Mouse (Mus musculus): ENCODE results near the gene Pcolce2. TPM values are rescaled to one million over a fixed set of nuclear protein-coding genes. Genes with fewer than 3 reads are reported as not detected.

Pcolce2 gene
- 2.1 and 2.5 TPM in 2 replicates for polyA plus RNA-seq (2016; fragmentation: Nextera tagmentation; extraction: Ambion mirVana)

DNA sequence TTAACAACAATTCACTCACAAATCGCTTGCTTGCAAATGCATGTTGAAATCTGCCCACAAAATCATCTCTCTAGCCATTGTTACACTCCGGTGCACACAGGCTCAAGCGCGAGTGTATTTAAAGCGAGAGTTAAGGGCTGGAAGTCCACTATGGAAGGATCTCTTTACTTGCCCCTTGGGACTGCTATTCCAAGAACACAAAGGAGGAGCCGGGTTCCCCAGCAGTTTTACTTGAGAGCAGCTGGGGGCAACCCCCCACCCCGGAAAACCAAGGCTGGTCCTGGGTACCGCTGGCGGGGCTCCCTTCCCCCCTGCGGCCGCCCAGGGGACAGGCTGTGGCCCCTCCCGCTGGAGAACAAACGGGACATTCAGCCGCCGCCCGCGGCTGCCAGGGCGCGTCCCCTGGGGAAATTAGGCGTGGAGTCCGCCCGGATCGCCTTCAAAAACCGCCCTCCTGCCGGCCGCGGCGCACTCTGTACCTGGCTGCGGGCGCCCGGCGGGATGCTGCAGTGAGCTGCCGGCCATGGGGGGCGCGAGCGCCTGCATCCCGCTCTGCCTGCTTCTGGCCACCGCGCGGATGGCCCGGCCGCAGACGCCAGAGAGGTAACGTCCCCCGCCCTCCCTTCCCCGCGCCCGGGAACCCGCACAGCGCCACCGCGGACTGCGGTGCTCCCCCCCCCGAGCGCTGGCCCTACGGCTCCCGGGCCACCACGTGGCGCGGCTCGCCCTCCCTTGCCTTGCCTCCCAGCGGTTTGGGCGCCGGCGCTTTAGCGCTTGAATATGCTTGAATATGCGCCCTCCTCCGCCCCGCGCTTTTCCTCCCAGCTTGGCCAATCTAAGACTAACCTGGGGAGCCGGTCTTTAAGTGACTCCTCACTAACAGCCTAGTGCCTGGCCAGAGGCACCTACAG lies at the start of gene Pcolce2:
TSS of gene Pcolce2 (plus strand) at position 331 of the 911 bp plus-strand sequence.
- Histone ChIP-seq H3K27ac (replicated peaks) (peak within 1 kb of the TSS; percentile 56), H3K4me2 (replicated peaks) (peak within 1 kb of the TSS; percentile 93), H3K9me3 (no peaks in the 10 kb centered on the region), H3K4me1 (no peaks in the 10 kb centered on the region), H3K27me3 (peaks cover 33% of the 10 kb centered on the region), H3K9ac (replicated peaks) (peak within 1 kb of the TSS; percentile 83), H3K4me3 (peak within 1 kb of the TSS; percentile 75), H3K36me3 (no peaks in the 10 kb centered on the region)
- ATAC-seq (ENCODE audit: low FRiP score, low read depth), result peak; percentile 93
- 1% methylated on average over 54 of the region's 71 CpGs for WGBS

DNA sequence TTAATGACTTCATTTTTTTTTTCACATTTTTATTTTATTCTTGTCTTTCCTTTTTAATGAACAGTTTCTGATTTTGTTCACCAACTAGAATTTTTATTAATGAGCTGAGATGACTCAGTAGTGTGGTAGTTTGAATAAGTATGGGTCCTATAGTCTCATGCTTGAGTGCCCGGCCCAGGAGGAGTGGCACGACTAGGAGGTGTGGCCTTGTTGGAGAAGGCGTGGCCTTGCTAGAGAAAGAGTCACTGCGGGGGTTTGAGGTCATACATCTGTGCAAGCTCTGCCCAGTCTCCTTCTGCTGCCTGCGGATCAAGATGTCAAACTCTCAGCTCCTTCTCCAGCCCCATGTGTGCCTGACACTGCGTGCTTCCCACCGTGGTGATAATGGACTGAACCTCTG lies 49.3 kb upstream of the Pcolce2 start:
- WGBS, result 85% methylated on average over 7 of the region's 7 CpGs
- no peak; the same call in 1 of the 2 replicates for ATAC-seq (ENCODE audit: low FRiP score, low read depth)
- Histone ChIP-seq H3K4me1 (no peaks in the 10 kb centered on the region), H3K27me3 (peaks cover 3% of the 10 kb centered on the region; the same call in 1 of the 2 replicates), H3K27ac (replicated peaks) (no peak overlapping the region), H3K9me3 (no peaks in the 10 kb centered on the region; the same call in 1 of the 2 replicates), H3K36me3 (no peaks in the 10 kb centered on the region), H3K9ac (replicated peaks) (no peak overlapping the region), H3K4me2 (replicated peaks) (no peak overlapping the region), H3K4me3 (no peak overlapping the region)

DNA sequence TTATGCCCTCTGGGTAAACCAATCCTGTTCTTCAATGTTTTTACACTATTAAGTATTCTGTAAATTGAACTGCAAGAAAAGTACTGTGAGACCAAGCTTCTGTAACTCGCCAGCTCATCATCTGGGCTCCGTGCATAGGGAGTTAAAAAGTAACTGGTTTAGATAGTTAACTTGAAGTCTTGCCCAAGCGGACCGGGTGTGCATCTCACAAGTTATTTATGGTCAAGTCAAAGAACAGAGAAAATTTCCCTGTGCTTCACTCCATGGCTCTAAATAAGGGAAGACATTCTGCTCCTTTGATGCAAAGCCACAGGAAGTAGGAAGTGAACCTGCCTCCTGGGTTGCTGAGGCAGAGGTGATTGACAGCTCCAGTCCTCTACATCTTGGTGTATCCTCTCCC lies 43.1 kb upstream of the Pcolce2 start:
- no peak for ATAC-seq (ENCODE audit: low FRiP score, low read depth)
- Histone ChIP-seq H3K9me3 (no peaks in the 10 kb centered on the region), H3K4me3 (no peak overlapping the region), H3K4me1 (no peaks in the 10 kb centered on the region), H3K27me3 (peaks cover 4% of the 10 kb centered on the region; the same call in 1 of the 2 replicates), H3K27ac (replicated peaks) (no peak overlapping the region), H3K4me2 (replicated peaks) (no peak overlapping the region), H3K36me3 (no peaks in the 10 kb centered on the region), H3K9ac (replicated peaks) (no peak overlapping the region)
- WGBS, result 89% methylated on average over 4 of the region's 4 CpGs

DNA sequence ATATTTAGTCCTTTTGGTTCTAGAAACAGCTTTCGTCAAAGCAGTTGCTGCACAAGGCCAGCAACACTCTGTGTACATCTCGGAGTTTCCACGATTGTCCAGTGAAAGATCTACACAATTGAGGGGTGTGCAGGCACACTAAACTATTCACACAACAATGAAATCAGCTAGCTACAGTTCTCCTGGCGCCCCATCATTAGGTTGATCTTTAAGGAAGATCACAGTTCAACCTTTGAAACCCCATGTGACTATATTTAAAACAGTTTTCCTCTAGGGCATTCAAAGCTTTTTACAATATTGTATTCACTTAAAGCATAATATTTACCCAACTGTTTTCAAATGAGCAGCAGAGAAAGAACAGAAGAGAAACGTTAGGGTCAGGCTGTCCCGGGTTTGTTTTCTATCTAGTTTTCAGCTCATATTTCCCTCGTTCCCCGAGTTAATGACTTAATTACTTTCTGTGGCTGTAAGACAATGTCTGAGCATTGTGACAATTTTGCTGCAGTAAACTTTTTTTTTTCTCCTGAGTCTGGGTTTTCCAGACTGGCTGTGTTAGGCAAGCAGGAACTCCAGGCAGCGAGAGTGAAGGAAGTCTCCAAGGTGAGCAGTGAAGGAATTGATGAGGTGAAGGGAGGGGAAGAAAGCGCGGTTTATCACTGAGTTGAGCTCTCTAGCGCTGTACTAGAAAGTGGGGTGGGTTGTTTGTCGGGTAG lies 39.8 kb upstream of the Pcolce2 start:
- no peak overlapping the region for H3K4me3 ChIP-seq
- ATAC-seq (ENCODE audit: low FRiP score, low read depth), result no peak
- H3K27ac ChIP-seq (replicated peaks), result no peak overlapping the region
- 65% methylated on average over 13 of the region's 13 CpGs for WGBS
- H3K9me3 ChIP-seq, result no peaks in the 10 kb centered on the region
- H3K36me3 ChIP-seq, result no peaks in the 10 kb centered on the region
- H3K4me1 ChIP-seq, result no peaks in the 10 kb centered on the region
- no peak overlapping the region for H3K4me2 ChIP-seq (replicated peaks)
- H3K9ac ChIP-seq (replicated peaks), result no peak overlapping the region
- H3K27me3 ChIP-seq, result peaks cover 4% of the 10 kb centered on the region; the same call in 1 of the 2 replicates

DNA sequence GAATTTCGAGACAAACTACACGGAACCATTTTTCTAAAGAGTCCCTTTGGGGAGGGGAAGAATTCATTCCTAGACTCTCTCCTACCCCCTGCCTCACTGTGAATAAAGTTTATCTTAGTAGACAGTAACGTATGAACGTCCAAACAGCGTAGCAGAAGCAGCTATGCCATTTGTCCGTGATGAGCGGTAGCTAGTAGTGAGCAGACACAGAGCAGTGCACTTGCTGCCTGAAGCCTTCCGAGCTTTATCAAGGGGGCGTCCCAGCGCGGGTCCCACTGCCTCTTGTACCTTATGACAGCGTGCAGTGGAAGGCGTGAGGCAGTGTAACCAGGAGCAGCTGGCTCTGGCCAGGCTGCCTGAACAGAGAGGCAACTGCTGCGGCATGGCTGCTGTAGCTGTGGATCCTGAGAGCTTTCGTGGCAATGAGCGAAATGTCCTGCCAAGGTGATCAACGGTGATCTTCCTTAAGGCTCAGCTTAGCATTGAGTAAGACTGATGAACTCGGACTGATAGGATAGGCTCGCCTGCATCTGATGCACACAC lies 39.2 kb upstream of the Pcolce2 start:
- Histone ChIP-seq H3K4me2 (replicated peaks) (no peak overlapping the region), H3K4me1 (no peaks in the 10 kb centered on the region), H3K36me3 (no peaks in the 10 kb centered on the region), H3K9ac (replicated peaks) (no peak overlapping the region), H3K27me3 (peaks cover 4% of the 10 kb centered on the region; the same call in 1 of the 2 replicates), H3K27ac (replicated peaks) (no peak overlapping the region), H3K9me3 (no peaks in the 10 kb centered on the region), H3K4me3 (no peak overlapping the region)
- WGBS, result 61% methylated on average over 19 of the region's 19 CpGs
- no peak for ATAC-seq (ENCODE audit: low FRiP score, low read depth)

DNA sequence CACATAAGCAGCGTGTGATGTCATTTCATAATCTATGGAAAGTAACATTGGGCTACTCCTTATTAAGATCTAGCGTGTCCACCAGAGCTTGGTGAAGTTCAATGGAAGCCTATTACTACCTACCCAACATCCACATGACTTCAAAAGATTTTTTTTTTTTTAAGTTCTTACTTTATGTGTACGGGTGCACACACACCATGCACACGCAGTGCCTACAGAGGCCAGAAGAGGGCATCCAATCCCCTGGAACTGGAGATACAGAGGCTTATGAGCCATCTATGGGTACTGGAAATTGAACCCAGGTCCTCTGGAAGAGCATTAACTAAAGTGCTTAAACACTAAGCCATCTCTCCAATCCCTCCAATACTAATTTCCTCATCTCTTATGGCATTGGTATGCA lies 38.0 kb upstream of the Pcolce2 start:
- H3K9ac ChIP-seq (replicated peaks), result no peak overlapping the region
- WGBS, result 85% methylated on average over 4 of the region's 4 CpGs
- peaks cover 4% of the 10 kb centered on the region; the same call in 1 of the 2 replicates for H3K27me3 ChIP-seq
- H3K4me2 ChIP-seq (replicated peaks), result no peak overlapping the region
- H3K27ac ChIP-seq (replicated peaks), result no peak overlapping the region
- H3K36me3 ChIP-seq, result no peaks in the 10 kb centered on the region
- ATAC-seq (ENCODE audit: low FRiP score, low read depth), result no peak
- no peaks in the 10 kb centered on the region for H3K4me1 ChIP-seq
- no peak overlapping the region for H3K4me3 ChIP-seq
- H3K9me3 ChIP-seq, result no peaks in the 10 kb centered on the region

DNA sequence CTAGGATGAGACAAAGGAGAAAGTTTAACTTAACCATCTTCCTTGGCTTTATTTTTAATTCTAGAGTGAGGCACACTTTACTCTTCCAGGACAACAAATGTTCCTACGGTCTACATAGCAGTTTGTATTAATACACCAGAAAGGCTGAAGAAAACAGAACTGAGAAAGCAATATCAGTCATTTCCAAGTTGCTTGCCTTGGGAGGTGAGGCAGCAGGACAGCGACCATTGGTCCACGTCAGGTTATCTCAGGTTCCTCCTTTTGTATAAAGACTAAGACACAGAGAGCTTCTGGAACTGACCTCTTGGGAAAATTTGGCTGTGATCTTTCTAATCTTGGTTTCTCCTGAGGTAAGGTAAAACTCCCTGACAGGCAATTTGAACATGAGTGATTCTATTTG lies 34.6 kb upstream of the Pcolce2 start:
- WGBS, result 86% methylated on average over 3 of the region's 3 CpGs
- Histone ChIP-seq H3K36me3 (no peaks in the 10 kb centered on the region), H3K9me3 (no peaks in the 10 kb centered on the region), H3K4me1 (no peaks in the 10 kb centered on the region), H3K9ac (replicated peaks) (no peak overlapping the region), H3K4me3 (no peak overlapping the region), H3K4me2 (replicated peaks) (no peak overlapping the region), H3K27me3 (peaks cover 4% of the 10 kb centered on the region; the same call in 1 of the 2 replicates), H3K27ac (replicated peaks) (no peak overlapping the region)
- ATAC-seq (ENCODE audit: low FRiP score, low read depth), result no peak

DNA sequence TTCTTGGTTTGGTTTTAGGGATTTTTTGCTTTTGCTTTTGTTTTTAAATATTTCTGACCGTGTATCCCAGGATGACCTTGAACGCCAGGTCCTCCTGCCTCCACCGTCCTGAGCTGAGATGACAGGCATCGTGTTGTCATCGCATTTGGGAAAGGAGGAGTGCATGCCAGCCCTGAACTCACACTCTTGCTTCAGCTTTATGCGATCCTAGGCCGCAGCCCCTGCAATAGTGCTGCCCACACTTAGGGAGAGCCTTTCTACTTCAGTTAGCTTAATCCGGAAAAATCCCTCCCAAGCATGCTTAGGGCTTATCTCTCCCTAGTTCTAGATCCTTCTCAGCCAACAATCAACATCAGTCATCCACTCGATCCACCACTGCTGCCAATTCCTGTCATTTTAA lies 34.1 kb upstream of the Pcolce2 start:
- 80% methylated on average over 9 of the region's 9 CpGs for WGBS
- H3K9me3 ChIP-seq, result no peaks in the 10 kb centered on the region

DNA sequence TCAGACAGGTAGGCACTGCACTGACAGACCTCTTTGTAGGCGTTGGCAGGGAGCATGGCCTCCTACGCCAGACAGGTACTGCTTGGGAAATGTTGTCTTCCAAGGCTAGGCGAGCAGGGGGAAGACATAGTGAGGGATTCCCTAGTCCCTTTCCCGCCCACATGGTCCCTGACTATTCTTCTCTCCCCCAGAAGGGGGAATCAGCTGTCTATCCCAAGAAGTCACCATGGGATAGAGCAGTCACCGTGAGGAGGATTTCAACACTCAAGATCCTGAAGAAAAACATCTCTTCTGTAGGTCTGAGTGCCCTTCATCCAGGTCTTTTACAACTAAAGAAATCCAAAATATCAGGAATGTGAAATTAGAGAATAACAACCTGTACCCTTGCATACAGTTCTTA lies 30.2 kb upstream of the Pcolce2 start:
- no peak overlapping the region for H3K27ac ChIP-seq (replicated peaks)
- H3K36me3 ChIP-seq, result no peaks in the 10 kb centered on the region
- H3K27me3 ChIP-seq, result 0 out of 2 replicates have a peak, but pooled peaks cover 1% of the 10 kb centered on the region
- ATAC-seq (ENCODE audit: low FRiP score, low read depth), result no peak
- H3K4me3 ChIP-seq, result no peak overlapping the region
- no peak overlapping the region for H3K9ac ChIP-seq (replicated peaks)
- H3K4me2 ChIP-seq (replicated peaks), result no peak overlapping the region
- 67% methylated on average over 5 of the region's 5 CpGs for WGBS
- no peaks in the 10 kb centered on the region for H3K4me1 ChIP-seq
- no peaks in the 10 kb centered on the region for H3K9me3 ChIP-seq

More for the DNA sequence above, 34.1 kb upstream of the Pcolce2 start:
- Histone ChIP-seq H3K4me1 (no peaks in the 10 kb centered on the region), H3K27ac (replicated peaks) (no peak overlapping the region), H3K4me3 (no peak overlapping the region), H3K9ac (replicated peaks) (no peak overlapping the region), H3K36me3 (no peaks in the 10 kb centered on the region), H3K27me3 (peaks cover 2% of the 10 kb centered on the region; the same call in 1 of the 2 replicates), H3K4me2 (replicated peaks) (no peak overlapping the region)
- no peak for ATAC-seq (ENCODE audit: low FRiP score, low read depth)

DNA sequence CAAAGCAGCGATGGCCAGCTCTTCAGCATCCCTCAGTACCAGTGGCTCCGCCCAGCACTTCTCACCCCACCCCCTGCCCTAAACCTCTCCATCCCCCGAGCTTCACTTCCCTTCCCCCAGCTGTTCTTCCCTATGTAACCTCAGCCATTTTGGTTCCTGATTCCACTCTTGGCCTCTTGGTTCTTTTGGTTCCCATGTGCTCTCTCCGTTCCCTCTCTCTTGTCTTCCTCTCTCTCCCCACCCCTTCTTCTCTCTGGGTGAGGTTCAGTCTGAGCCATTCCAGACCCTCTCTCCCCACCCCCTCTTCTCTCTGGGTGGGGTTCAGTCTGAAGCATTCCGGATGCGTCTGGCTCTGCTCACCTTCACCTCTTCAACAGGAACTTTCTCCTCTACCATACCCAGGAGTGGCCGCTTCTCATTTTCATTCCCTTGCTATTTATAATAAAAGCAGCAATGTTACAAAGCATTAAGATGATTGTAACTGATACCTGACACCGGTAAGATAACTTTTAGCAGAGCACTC lies 25.1 kb upstream of the Pcolce2 start:
- H3K36me3 ChIP-seq, result no peaks in the 10 kb centered on the region
- WGBS, result 88% methylated on average over 8 of the region's 8 CpGs
- H3K4me2 ChIP-seq (replicated peaks), result no peak overlapping the region
- H3K4me1 ChIP-seq, result peaks cover 7% of the 10 kb centered on the region; the same call in 1 of the 2 replicates
- H3K27me3 ChIP-seq, result 0 out of 2 replicates have a peak, but pooled peaks cover 3% of the 10 kb centered on the region
- no peaks in the 10 kb centered on the region for H3K9me3 ChIP-seq
- no peak overlapping the region for H3K9ac ChIP-seq (replicated peaks)
- H3K4me3 ChIP-seq, result no peak overlapping the region
- no peak for ATAC-seq (ENCODE audit: low FRiP score, low read depth)
- H3K27ac ChIP-seq (replicated peaks), result no peak overlapping the region

DNA sequence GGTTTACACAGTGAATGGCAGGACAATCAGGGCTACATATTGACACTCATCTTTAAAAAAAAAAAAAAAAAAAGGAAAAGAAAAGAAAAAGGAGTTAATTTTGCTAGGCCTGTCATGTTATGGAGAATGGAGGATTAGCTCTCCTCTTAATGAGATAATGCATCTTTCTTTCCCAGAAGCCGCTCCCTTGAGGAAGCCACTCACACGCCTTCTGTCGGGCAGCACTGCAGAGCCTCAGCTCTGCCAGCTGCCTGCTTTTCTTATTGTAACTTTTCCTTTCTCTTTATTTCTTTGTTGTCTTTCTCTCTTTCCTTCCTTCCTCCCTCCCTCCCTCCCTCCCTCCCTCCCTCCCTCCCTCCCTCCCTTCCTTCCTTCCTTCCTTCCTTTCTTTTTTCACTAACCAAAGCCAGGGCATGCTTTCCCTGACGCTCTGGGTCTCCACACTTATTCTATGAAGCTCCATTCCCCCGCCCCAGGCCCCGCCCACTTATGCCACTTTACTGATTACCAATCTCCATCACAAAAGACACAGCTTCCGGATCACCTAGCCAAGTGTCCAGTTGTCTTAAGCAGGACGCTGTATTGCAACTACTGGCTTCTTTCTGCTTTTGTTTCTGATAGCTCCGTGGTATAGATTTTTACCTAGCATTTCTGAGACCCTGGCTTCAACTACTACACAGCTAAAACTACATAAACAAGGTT lies 23.8 kb upstream of the Pcolce2 start:
- peak; percentile 71; the same call in 1 of the 2 replicates for ATAC-seq (ENCODE audit: low FRiP score, low read depth)

More for the DNA sequence above, 23.8 kb upstream of the Pcolce2 start:
- H3K4me2 ChIP-seq (replicated peaks), result peak overlapping the region; percentile 46
- 0 out of 2 replicates have a peak, but pooled peaks cover 3% of the 10 kb centered on the region for H3K27me3 ChIP-seq
- H3K4me1 ChIP-seq, result peaks cover 7% of the 10 kb centered on the region; the same call in 1 of the 2 replicates
- no peak overlapping the region for H3K27ac ChIP-seq (replicated peaks)
- no peaks in the 10 kb centered on the region for H3K9me3 ChIP-seq
- no peaks in the 10 kb centered on the region for H3K36me3 ChIP-seq
- WGBS, result 15% methylated on average over 8 of the region's 9 CpGs
- 0 out of 2 replicates have a peak overlapping the region, but pooled peaks have one; percentile 2 for H3K4me3 ChIP-seq
- no peak overlapping the region for H3K9ac ChIP-seq (replicated peaks)
